Mouse (Mus musculus) C2C12 (cell line): ENCODE data around the gene Rplp0. TPM values are rescaled to one million over a fixed set of nuclear protein-coding genes. Genes with fewer than 3 reads are reported as not detected.

Experiments
- H3K27me3 ChIP-seq: one replicate; pipeline ENCODE4 v1.6.1; 2011; ENCODE audit not compliant: control insufficient read depth, insufficient read depth, insufficient read length
- H3K36me3 ChIP-seq: one replicate; pipeline ENCODE4 v1.6.1; 2011; ENCODE audit not compliant: control insufficient read depth, insufficient read depth
- H3K4me3 ChIP-seq: one replicate; pipeline ENCODE4 v1.5.1; 2011; ENCODE audit warnings: mild to moderate bottlenecking, control low read depth; ENCODE audit not compliant: poor library complexity, insufficient read depth, severe bottlenecking
- H3K79me2 ChIP-seq: one replicate; pipeline ENCODE4 v1.6.1; 2011; ENCODE audit not compliant: control insufficient read depth, insufficient read depth
- H3K79me3 ChIP-seq: one replicate; pipeline ENCODE4 v1.6.1; 2011; ENCODE audit warnings: low read depth, control low read depth
- H3ac ChIP-seq: one replicate; pipeline ENCODE3; 2011; ENCODE audit warnings: low read depth; ENCODE audit not compliant: control insufficient read depth, insufficient read length
- CEBPB ChIP-seq: IDR thresholded peaks from one replicate; pipeline ENCODE4 v1.6.1; 2011; ENCODE audit warnings: low read depth, mild to moderate bottlenecking, control low read depth, moderate library complexity
- CTCF ChIP-seq: IDR thresholded peaks from one replicate; pipeline ENCODE4 v1.5.1; 2011; ENCODE audit not compliant: control insufficient read depth, insufficient read depth, insufficient read length
- FOSL1 ChIP-seq: IDR thresholded peaks from one replicate; pipeline ENCODE4 v1.8.0; 2011; ENCODE audit warnings: mild to moderate bottlenecking, low read length; ENCODE audit not compliant: poor library complexity, insufficient read depth, severe bottlenecking
- MAX ChIP-seq: IDR thresholded peaks from one replicate; pipeline ENCODE4 v1.6.1; 2011; ENCODE audit warnings: mild to moderate bottlenecking, control low read depth
- MYOD1 ChIP-seq: IDR thresholded peaks from one replicate; pipeline ENCODE4 v1.6.1; 2011; ENCODE audit warnings: low read depth; ENCODE audit not compliant: control insufficient read depth, insufficient read length
- MYOG ChIP-seq: IDR thresholded peaks from one replicate; pipeline ENCODE4 v1.6.1; 2011; ENCODE audit not compliant: control insufficient read depth, insufficient read length; ENCODE audit errors: extremely low read depth
- USF1 ChIP-seq: IDR thresholded peaks from one replicate; pipeline ENCODE4 v1.6.1; 2011; ENCODE audit warnings: low read depth, mild to moderate bottlenecking, control low read depth, moderate library complexity
- polyA plus RNA-seq: library from polyadenylated mRNA; unstranded; fragments of >200 nt; fragmentation: generic; extraction: Trizol; gene quantifications from one replicate; pipeline ENCODE4 v1.2.1, GENCODE M21; 2012; ENCODE audit warnings: missing spikeins

The Rplp0 gene
- polyA plus RNA-seq, 1 experiment: 5,791 TPM

DNA sequence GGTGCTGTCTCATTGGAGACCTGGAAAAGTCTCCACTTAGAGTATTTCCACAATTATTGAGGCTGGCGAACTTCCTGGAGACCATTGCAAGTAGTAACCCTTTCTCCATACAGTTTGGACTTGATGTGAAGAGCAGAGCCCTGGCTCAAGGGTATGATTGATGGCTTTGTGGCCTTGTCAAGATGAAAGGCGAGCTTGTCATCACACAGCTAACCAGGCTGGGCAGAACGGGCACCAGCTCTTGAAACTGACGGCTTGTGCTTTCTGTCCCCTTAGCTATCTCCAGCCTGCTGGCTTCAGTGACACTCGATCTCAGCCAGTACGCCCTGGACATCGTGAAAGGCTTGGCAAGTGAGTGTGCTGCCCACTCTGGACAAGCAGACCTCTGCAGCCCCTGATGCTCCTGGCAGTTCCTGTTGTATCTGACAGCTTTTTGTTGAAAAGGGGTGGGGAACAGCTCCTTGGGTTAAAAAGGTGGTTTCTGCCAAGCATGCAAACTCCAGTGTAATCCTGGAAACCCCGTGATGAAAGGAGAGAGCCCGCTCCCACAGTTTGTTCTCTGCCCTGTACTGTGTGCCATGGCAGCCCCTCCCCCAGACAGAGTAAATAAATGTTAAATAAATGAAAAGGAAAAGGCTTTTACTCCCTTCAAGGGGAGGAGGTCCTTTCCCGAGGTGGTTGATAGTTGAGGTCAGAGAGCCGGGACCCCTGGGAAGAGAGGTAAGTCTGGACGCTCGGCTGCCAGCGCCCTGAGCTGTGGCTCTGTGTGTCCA lies 21.1 kb downstream of the Rplp0 start:
- H3K36me3 ChIP-seq: peaks cover 94% of the 10 kb centered on the region

GRCm38 (mm10) chr5:115581662-115582061 lies 22.4 kb downstream of the Rplp0 start:
- Histone ChIP-seq H3K79me2 (peaks cover 4% of the 10 kb centered on the region), H3ac (no peak overlapping the region), H3K79me3 (no peaks in the 10 kb centered on the region), H3K4me3 (no peak overlapping the region), H3K27me3 (no peaks in the 10 kb centered on the region), H3K36me3 (peaks cover 94% of the 10 kb centered on the region)
- no peak for TF ChIP-seq FOSL1
- TF ChIP-seq MYOD1: no peak
- TF ChIP-seq CEBPB: no peak
- TF ChIP-seq MYOG: no peak
- no peak for TF ChIP-seq USF1
- no peak for TF ChIP-seq MAX
- no peak for TF ChIP-seq CTCF

More for the DNA sequence above, 21.1 kb downstream of the Rplp0 start:
- H3K4me3 ChIP-seq: no peak overlapping the region
- H3K79me3 ChIP-seq: peaks cover 2% of the 10 kb centered on the region
- no peak overlapping the region for H3ac ChIP-seq
- H3K79me2 ChIP-seq: peaks cover 13% of the 10 kb centered on the region
- no peaks in the 10 kb centered on the region for H3K27me3 ChIP-seq
- TF ChIP-seq USF1 (no peak), MYOG (no peak), CEBPB (no peak), CTCF (no peak), FOSL1 (no peak), MAX (no peak), MYOD1 (no peak)

- TF ChIP-seq CTCF (no peak), MAX (no peak), FOSL1 (no peak), CEBPB (no peak), MYOD1 (no peak), USF1 (no peak), MYOG (no peak)
- Histone ChIP-seq H3K4me3 (no peak overlapping the region), H3K36me3 (peaks cover 92% of the 10 kb centered on the region), H3ac (no peak overlapping the region), H3K79me2 (no peaks in the 10 kb centered on the region), H3K79me3 (no peaks in the 10 kb centered on the region), H3K27me3 (no peaks in the 10 kb centered on the region)
These were observed 26.3 kb downstream of the Rplp0 start for GRCm38 (mm10) chr5:115585616-115586015.

DNA sequence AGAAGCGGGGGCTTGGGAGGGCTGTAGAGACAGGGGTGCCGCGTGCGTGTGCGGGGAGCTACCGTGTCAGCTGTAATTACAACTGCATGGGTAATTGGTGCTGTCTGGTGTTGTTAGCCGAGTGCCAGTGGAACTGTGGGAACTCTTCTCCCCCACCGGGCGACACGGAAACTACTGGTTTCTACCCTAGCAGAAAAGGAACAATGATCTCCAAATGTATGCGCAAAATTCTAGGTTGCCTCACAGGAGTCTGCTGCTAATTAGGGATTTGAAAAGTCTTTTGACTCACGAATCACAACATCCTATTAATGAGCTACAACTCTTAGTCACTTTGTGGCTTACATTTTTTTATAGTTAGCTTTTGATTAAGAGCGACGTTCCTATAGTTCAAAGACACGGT lies 26.9 kb downstream of the Rplp0 start:
- H3K79me3 ChIP-seq: no peaks in the 10 kb centered on the region
- no peaks in the 10 kb centered on the region for H3K27me3 ChIP-seq
- H3K36me3 ChIP-seq: peaks cover 92% of the 10 kb centered on the region
- H3K4me3 ChIP-seq: no peak overlapping the region
- H3K79me2 ChIP-seq: no peaks in the 10 kb centered on the region
- H3ac ChIP-seq: no peak overlapping the region
- no peak for TF ChIP-seq USF1
- TF ChIP-seq MYOG: no peak
- no peak for TF ChIP-seq MYOD1
- no peak for TF ChIP-seq FOSL1

- TF ChIP-seq USF1 (no peak), MAX (no peak), MYOD1 (no peak), FOSL1 (no peak), CEBPB (no peak), MYOG (no peak), CTCF (no peak)
- Histone ChIP-seq H3ac (no peak overlapping the region), H3K4me3 (no peak overlapping the region), H3K27me3 (no peaks in the 10 kb centered on the region), H3K79me2 (no peaks in the 10 kb centered on the region), H3K36me3 (peaks cover 93% of the 10 kb centered on the region), H3K79me3 (no peaks in the 10 kb centered on the region)
These were observed 27.5 kb downstream of the Rplp0 start for GRCm38 (mm10) chr5:115586780-115587179.

- H3ac ChIP-seq: no peak overlapping the region
- no peaks in the 10 kb centered on the region for H3K79me2 ChIP-seq
- TF ChIP-seq MAX (no peak), FOSL1 (no peak), CTCF (no peak), CEBPB (no peak), MYOG (no peak), MYOD1 (no peak), USF1 (no peak)
- no peaks in the 10 kb centered on the region for H3K79me3 ChIP-seq
- H3K4me3 ChIP-seq: no peak overlapping the region
- peaks cover 87% of the 10 kb centered on the region for H3K36me3 ChIP-seq
- no peaks in the 10 kb centered on the region for H3K27me3 ChIP-seq
These were observed 31.8 kb downstream of the Rplp0 start for GRCm38 (mm10) chr5:115591028-115591427.
